Mouse (Mus musculus) ovary, adult 18-20 months (tissue): ENCODE data around the gene Ndrg4.

ENCODE experiments used
- DNase-seq: peaks from one replicate; pipeline ENCODE4 v3.0.0; 2022; ENCODE audit warnings: low spot score, mixed read lengths

Gene Ndrg4

GRCm38 (mm10) chr8:95716546-95717335 is 40.0 kb downstream of the Ndrg4 start:
- DNase-seq = no peak

GRCm38 (mm10) chr8:95727625-95728024 is 50.8 kb downstream of the Ndrg4 start:
- DNase-seq = no peak

GRCm38 (mm10) chr8:95738596-95738995 is 61.8 kb downstream of the Ndrg4 start:
- DNase-seq = no peak

- DNase-seq = no peak
Measured at GRCm38 (mm10) chr8:95741732-95742131, 65.0 kb downstream of the Ndrg4 start.

- no peak for DNase-seq
Measured at GRCm38 (mm10) chr8:95748028-95748427, 71.2 kb downstream of the Ndrg4 start.

GRCm38 (mm10) chr8:95751924-95752323 is 75.1 kb downstream of the Ndrg4 start:
- DNase-seq = no peak

GRCm38 (mm10) chr8:95760323-95760722 is 83.5 kb downstream of the Ndrg4 start:
- DNase-seq = no peak

GRCm38 (mm10) chr8:95764133-95764532 is 87.4 kb downstream of the Ndrg4 start:
- no peak for DNase-seq
